Mouse (Mus musculus): ENCODE data around the gene Armc12. TPM values are rescaled to one million over a fixed set of nuclear protein-coding genes. Genes with fewer than 3 reads are reported as not detected.

The Armc12 gene
- polyA plus RNA-seq, 1 experiment, result not detected

- TF ChIP-seq CTCF (IDR thresholded peaks at IDR 0.05; ENCODE audit: low read depth, low read length), result no peak
- TF ChIP-seq EP300 (IDR thresholded peaks at IDR 0.05; ENCODE audit: insufficient read depth, low read depth, low read length), result no peak
- TF ChIP-seq POLR2A (IDR thresholded peaks at IDR 0.05; ENCODE audit: insufficient read depth, low read length), result no peak
- peak overlapping the region; percentile 23 for H3K27ac ChIP-seq (ENCODE audit: insufficient read depth, low read length)
- H3K27me3 ChIP-seq (ENCODE audit: control insufficient read depth, insufficient read depth, low read length, poor library complexity, severe bottlenecking), result no peaks in the 10 kb centered on the region
- peak overlapping the region; percentile 71 for H3K9ac ChIP-seq (ENCODE audit: low read depth, poor library complexity, severe bottlenecking)
- H3K4me3 ChIP-seq (ENCODE audit: low read depth, low read length), result peak overlapping the region; percentile 49
- H3K4me1 ChIP-seq (ENCODE audit: control insufficient read depth, insufficient read depth, low read length), result peaks cover 2% of the 10 kb centered on the region
- no peaks in the 10 kb centered on the region for H3K9me3 ChIP-seq (replicated peaks; ENCODE audit: control insufficient read depth, insufficient read depth, low read length, poor library complexity, severe bottlenecking)
- H3K36me3 ChIP-seq (ENCODE audit: control insufficient read depth, insufficient read depth, low read length, poor library complexity, severe bottlenecking), result no peaks in the 10 kb centered on the region
Measured at GRCm38 (mm10) chr17:28518615-28519071, 12.0 kb upstream of the Armc12 start.

- peaks cover 6% of the 10 kb centered on the region for H3K4me1 ChIP-seq (ENCODE audit: control insufficient read depth, insufficient read depth, low read length)
- no peak overlapping the region for H3K9ac ChIP-seq (ENCODE audit: low read depth, poor library complexity, severe bottlenecking)
- H3K36me3 ChIP-seq (ENCODE audit: control insufficient read depth, insufficient read depth, low read length, poor library complexity, severe bottlenecking), result no peaks in the 10 kb centered on the region
- no peaks in the 10 kb centered on the region for H3K27me3 ChIP-seq (ENCODE audit: control insufficient read depth, insufficient read depth, low read length, poor library complexity, severe bottlenecking)
- no peak for TF ChIP-seq POLR2A (IDR thresholded peaks at IDR 0.05; ENCODE audit: insufficient read depth, low read length)
- no peak for TF ChIP-seq EP300 (IDR thresholded peaks at IDR 0.05; ENCODE audit: insufficient read depth, low read depth, low read length)
- peak; percentile 23 for TF ChIP-seq CTCF (IDR thresholded peaks at IDR 0.05; ENCODE audit: low read depth, low read length)
- no peak overlapping the region for H3K4me3 ChIP-seq (ENCODE audit: low read depth, low read length)
- no peak overlapping the region for H3K27ac ChIP-seq (ENCODE audit: insufficient read depth, low read length)
- H3K9me3 ChIP-seq (replicated peaks; ENCODE audit: control insufficient read depth, insufficient read depth, low read length, poor library complexity, severe bottlenecking), result no peaks in the 10 kb centered on the region
Measured at GRCm38 (mm10) chr17:28519827-28520226, 10.8 kb upstream of the Armc12 start.

GRCm38 (mm10) chr17:28520561-28520960 lies 10.0 kb upstream of the Armc12 start:
- Histone ChIP-seq H3K4me1 (ENCODE audit: control insufficient read depth, insufficient read depth, low read length) (peaks cover 6% of the 10 kb centered on the region), H3K27me3 (ENCODE audit: control insufficient read depth, insufficient read depth, low read length, poor library complexity, severe bottlenecking) (no peaks in the 10 kb centered on the region), H3K4me3 (ENCODE audit: low read depth, low read length) (no peak overlapping the region), H3K9me3 (replicated peaks; ENCODE audit: control insufficient read depth, insufficient read depth, low read length, poor library complexity, severe bottlenecking) (no peaks in the 10 kb centered on the region), H3K27ac (ENCODE audit: insufficient read depth, low read length) (no peak overlapping the region), H3K36me3 (ENCODE audit: control insufficient read depth, insufficient read depth, low read length, poor library complexity, severe bottlenecking) (no peaks in the 10 kb centered on the region), H3K9ac (ENCODE audit: low read depth, poor library complexity, severe bottlenecking) (no peak overlapping the region)
- no peak for TF ChIP-seq CTCF (IDR thresholded peaks at IDR 0.05; ENCODE audit: low read depth, low read length)
- TF ChIP-seq EP300 (IDR thresholded peaks at IDR 0.05; ENCODE audit: insufficient read depth, low read depth, low read length), result no peak
- no peak for TF ChIP-seq POLR2A (IDR thresholded peaks at IDR 0.05; ENCODE audit: insufficient read depth, low read length)

GRCm38 (mm10) chr17:28521071-28521726 lies 9.4 kb upstream of the Armc12 start:
- no peak overlapping the region for H3K4me3 ChIP-seq (ENCODE audit: low read depth, low read length)
- peaks cover 6% of the 10 kb centered on the region for H3K4me1 ChIP-seq (ENCODE audit: control insufficient read depth, insufficient read depth, low read length)
- no peaks in the 10 kb centered on the region for H3K9me3 ChIP-seq (replicated peaks; ENCODE audit: control insufficient read depth, insufficient read depth, low read length, poor library complexity, severe bottlenecking)
- no peak overlapping the region for H3K27ac ChIP-seq (ENCODE audit: insufficient read depth, low read length)
- no peaks in the 10 kb centered on the region for H3K27me3 ChIP-seq (ENCODE audit: control insufficient read depth, insufficient read depth, low read length, poor library complexity, severe bottlenecking)
- no peak overlapping the region for H3K9ac ChIP-seq (ENCODE audit: low read depth, poor library complexity, severe bottlenecking)
- TF ChIP-seq EP300 (IDR thresholded peaks at IDR 0.05; ENCODE audit: insufficient read depth, low read depth, low read length) (no peak), CTCF (IDR thresholded peaks at IDR 0.05; ENCODE audit: low read depth, low read length) (no peak), POLR2A (IDR thresholded peaks at IDR 0.05; ENCODE audit: insufficient read depth, low read length) (no peak)
- no peaks in the 10 kb centered on the region for H3K36me3 ChIP-seq (ENCODE audit: control insufficient read depth, insufficient read depth, low read length, poor library complexity, severe bottlenecking)

GRCm38 (mm10) chr17:28521920-28522319 lies 8.7 kb upstream of the Armc12 start:
- Histone ChIP-seq H3K27me3 (ENCODE audit: control insufficient read depth, insufficient read depth, low read length, poor library complexity, severe bottlenecking) (no peaks in the 10 kb centered on the region), H3K9ac (ENCODE audit: low read depth, poor library complexity, severe bottlenecking) (no peak overlapping the region), H3K4me3 (ENCODE audit: low read depth, low read length) (no peak overlapping the region), H3K4me1 (ENCODE audit: control insufficient read depth, insufficient read depth, low read length) (peaks cover 6% of the 10 kb centered on the region), H3K27ac (ENCODE audit: insufficient read depth, low read length) (no peak overlapping the region), H3K36me3 (ENCODE audit: control insufficient read depth, insufficient read depth, low read length, poor library complexity, severe bottlenecking) (no peaks in the 10 kb centered on the region), H3K9me3 (replicated peaks; ENCODE audit: control insufficient read depth, insufficient read depth, low read length, poor library complexity, severe bottlenecking) (no peaks in the 10 kb centered on the region)
- TF ChIP-seq CTCF (IDR thresholded peaks at IDR 0.05; ENCODE audit: low read depth, low read length) (no peak), EP300 (IDR thresholded peaks at IDR 0.05; ENCODE audit: insufficient read depth, low read depth, low read length) (no peak)

DNA sequence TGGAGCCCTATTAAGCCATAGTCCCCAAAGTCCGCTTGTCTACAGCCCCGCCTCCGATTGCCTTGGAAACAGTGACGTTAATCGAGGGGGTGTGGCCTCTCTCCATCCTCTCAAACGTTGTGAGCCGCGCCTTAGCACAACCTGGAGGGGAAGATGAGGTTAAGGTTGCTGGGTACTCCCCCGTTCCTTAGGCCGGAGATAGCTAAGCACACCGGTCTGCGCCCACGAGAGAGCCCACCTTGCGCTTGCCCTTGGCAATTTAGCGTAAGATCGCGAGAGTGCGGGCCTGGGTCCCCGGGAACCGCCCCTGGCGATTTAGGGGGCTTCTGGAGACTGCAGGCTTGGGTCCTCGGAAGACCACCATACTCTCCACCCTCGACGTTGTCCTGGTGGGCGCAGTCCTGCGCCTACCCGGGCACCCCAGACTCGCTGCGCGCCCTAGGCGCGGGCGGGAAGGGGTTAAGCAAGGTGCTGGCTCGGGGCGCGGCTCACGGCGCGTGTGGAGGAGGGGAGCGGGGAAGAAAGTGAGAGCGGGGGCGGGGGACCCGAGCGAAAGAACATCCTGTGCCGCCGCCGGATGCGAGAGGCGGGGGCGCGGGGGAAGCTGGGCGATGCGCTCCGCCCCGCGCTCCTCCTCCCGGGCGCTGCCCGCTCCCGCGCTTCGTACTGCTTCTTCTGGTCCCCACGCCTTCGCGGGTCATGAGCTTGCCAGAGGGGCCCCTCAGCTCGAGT lies 7.8 kb upstream of the Armc12 start:
- no peaks in the 10 kb centered on the region for H3K9me3 ChIP-seq (replicated peaks; ENCODE audit: control insufficient read depth, insufficient read depth, low read length, poor library complexity, severe bottlenecking)
- peak overlapping the region; percentile 91 for H3K4me3 ChIP-seq (ENCODE audit: low read depth, low read length)
- H3K9ac ChIP-seq (ENCODE audit: low read depth, poor library complexity, severe bottlenecking), result peak overlapping the region; percentile 80
- peaks cover 6% of the 10 kb centered on the region for H3K4me1 ChIP-seq (ENCODE audit: control insufficient read depth, insufficient read depth, low read length)
- H3K36me3 ChIP-seq (ENCODE audit: control insufficient read depth, insufficient read depth, low read length, poor library complexity, severe bottlenecking), result no peaks in the 10 kb centered on the region
- TF ChIP-seq POLR2A (IDR thresholded peaks at IDR 0.05; ENCODE audit: insufficient read depth, low read length), result peak; percentile 86
- no peak for TF ChIP-seq EP300 (IDR thresholded peaks at IDR 0.05; ENCODE audit: insufficient read depth, low read depth, low read length)
- peak overlapping the region; percentile 51 for H3K27ac ChIP-seq (ENCODE audit: insufficient read depth, low read length)
- H3K27me3 ChIP-seq (ENCODE audit: control insufficient read depth, insufficient read depth, low read length, poor library complexity, severe bottlenecking), result no peaks in the 10 kb centered on the region
